Mouse (Mus musculus) lung, embryonic 16.5 days (tissue): ENCODE results near the gene Gbx1. TPM values are rescaled to one million over a fixed set of nuclear protein-coding genes. Genes with fewer than 3 reads are reported as not detected.
"Not testable (repeated sequence)": the region's sequence is repeated elsewhere in the genome, so short reads cannot be mapped to it uniquely, and the experiment has no call there.

Experiments used
- ATAC-seq: fragments of 200-750 bp; cut with Nextera tagmentation; 2 replicates; pipeline ENCODE4 v1.8.0; 2017; ENCODE audit warnings: low read depth, mild to moderate bottlenecking, moderate library complexity
- H3K27ac ChIP-seq: fragments of 300-500 bp; sonication (generic); 2 replicates; pipeline ENCODE4 v1.5.1; 2014; ENCODE audit warnings: mild to moderate bottlenecking, control low read depth, low read length
- H3K27me3 ChIP-seq: fragments of 300-500 bp; sonication (generic); 2 replicates; pipeline ENCODE4 v1.6.1; 2014; ENCODE audit warnings: low read depth, low read length, mixed read lengths; ENCODE audit not compliant: control insufficient read depth, insufficient read depth
- H3K36me3 ChIP-seq: fragments of 300-500 bp; sonication (generic); 2 replicates; pipeline ENCODE4 v1.6.1; 2014; ENCODE audit warnings: low read length; ENCODE audit not compliant: control insufficient read depth, insufficient read depth
- H3K4me1 ChIP-seq: fragments of 300-500 bp; sonication (generic); replicated peaks from 2 replicates; pipeline ENCODE4 v1.6.1; 2014; ENCODE audit warnings: low read length, mixed read lengths; ENCODE audit not compliant: control insufficient read depth, insufficient read depth
- H3K4me2 ChIP-seq: fragments of 300-500 bp; sonication (generic); 2 replicates; pipeline ENCODE4 v1.6.1; 2014; ENCODE audit warnings: low read depth, low read length, control low read depth
- H3K4me3 ChIP-seq: fragments of 300-500 bp; sonication (generic); 2 replicates; pipeline ENCODE4 v1.5.1; 2014; ENCODE audit warnings: mild to moderate bottlenecking, low read length, control low read depth
- H3K9ac ChIP-seq: fragments of 300-500 bp; sonication (generic); 2 replicates; pipeline ENCODE4 v1.6.1; 2014; ENCODE audit warnings: low read length, control low read depth
- H3K9me3 ChIP-seq: fragments of 300-500 bp; sonication (generic); 2 replicates; pipeline ENCODE4 v1.6.1; 2016; ENCODE audit warnings: low read length; ENCODE audit not compliant: control insufficient read depth
- WGBS: fragments of 180-500 bp; shearing (Covaris S2); extraction: QIAGEN DNeasy Blood & Tissue Kit; methylation state at CpG from one replicate; pipeline ENCODE4 v1.1.7; 2014; 5-methylcytosine and 5-hydroxymethylcytosine counted together
- polyA plus RNA-seq: library from polyadenylated mRNA; unstranded; fragments of >200 nt; fragmentation: Nextera tagmentation; extraction: Ambion mirVana; gene quantifications from 2 replicates; pipeline ENCODE4 v1.2.1, GENCODE M21; 2015

The Gbx1 gene
- not detected in 2 replicates for polyA plus RNA-seq

DNA sequence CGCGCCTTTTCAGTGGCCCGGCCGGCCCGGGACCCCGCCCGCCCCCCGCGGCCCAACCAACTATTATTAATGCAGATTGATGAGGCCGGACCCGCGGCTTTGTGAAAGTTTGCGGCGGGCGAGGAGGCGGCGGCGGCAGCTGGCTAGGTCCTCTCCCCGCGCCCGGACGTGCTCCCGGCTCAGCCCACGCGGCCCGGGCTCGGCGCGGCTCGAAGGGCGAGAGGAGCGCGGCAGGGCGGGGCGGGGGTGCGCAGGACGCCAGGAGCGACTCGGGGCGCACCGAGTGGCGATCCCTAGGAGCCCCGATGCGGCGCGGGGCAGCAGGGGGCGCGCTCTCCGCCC, at the start of gene Gbx1:
Gene Gbx1 (minus strand): TSS at position 314 of the 342 bp plus-strand sequence.
- Histone ChIP-seq H3K4me1 (peaks cover 12% of the 10 kb centered on the region), H3K9me3 (no peaks in the 10 kb centered on the region), H3K36me3 (no peaks in the 10 kb centered on the region), H3K27me3 (peaks cover 88% of the 10 kb centered on the region), H3K9ac (peak within 1 kb of the TSS; percentile 26; the same call in 1 of the 2 replicates), H3K27ac (no peak within 1 kb of the TSS), H3K4me2 (peak within 1 kb of the TSS; percentile 82), H3K4me3 (peak within 1 kb of the TSS; percentile 46)
- ATAC-seq: peak; percentile 56
- under 1% methylated on average over 43 of the region's 49 CpGs for WGBS

DNA sequence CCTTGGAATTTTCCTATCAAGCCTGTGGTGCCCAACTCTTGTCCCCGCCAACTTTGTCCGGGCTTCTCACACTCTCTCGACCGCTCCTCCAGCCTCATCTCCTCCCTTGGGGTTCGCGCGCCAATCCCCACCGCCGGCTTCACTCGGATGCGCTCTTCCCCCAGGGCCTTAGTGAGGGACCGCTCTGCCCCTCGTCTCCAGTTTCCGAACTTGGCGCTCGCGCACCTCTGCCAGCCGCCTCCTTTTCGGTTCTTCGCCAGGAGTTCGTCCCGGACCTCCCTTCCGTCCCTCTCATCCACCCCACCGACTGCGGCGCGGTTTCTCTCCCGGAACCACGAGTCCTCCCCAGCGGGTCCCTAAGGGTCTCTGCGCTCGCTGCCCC, 49.8 kb upstream of the Gbx1 start:
- H3K4me2 ChIP-seq: peak overlapping the region; percentile 84
- peak overlapping the region; percentile 88 for H3K9ac ChIP-seq
- no peaks in the 10 kb centered on the region for H3K9me3 ChIP-seq
- peak; percentile 15 for ATAC-seq
- H3K36me3 ChIP-seq: peaks cover 23% of the 10 kb centered on the region
- H3K4me1 ChIP-seq: peaks cover 12% of the 10 kb centered on the region
- under 1% methylated on average over 32 of the region's 32 CpGs for WGBS
- peak overlapping the region; percentile 88 for H3K4me3 ChIP-seq
- H3K27ac ChIP-seq: peak overlapping the region; percentile 94
- no peaks in the 10 kb centered on the region for H3K27me3 ChIP-seq

DNA sequence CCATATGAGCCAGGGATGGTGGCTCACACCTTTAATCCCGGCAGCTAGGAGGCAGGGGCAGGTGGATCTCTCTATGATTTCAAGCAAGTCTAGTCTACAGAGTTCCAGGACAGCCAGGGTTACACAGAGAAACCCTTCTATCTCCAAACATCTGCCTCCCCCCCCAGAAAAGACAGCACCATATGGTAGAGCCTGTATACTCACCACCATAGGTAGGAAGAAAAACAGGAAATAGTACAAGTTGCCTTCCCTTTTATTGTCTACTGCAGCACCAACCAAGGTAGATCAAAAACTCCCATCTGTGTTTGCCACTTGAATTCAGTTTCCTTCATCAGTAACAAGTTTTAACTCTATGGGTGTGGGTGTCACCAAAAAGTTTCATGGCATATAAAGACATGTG, 48.9 kb upstream of the Gbx1 start:
- Histone ChIP-seq H3K36me3 (peaks cover 30% of the 10 kb centered on the region), H3K9me3 (no peaks in the 10 kb centered on the region), H3K4me3 (peak overlapping the region; percentile 88), H3K27me3 (no peaks in the 10 kb centered on the region), H3K4me2 (peak overlapping the region; percentile 84), H3K27ac (no peak overlapping the region), H3K9ac (no peak overlapping the region), H3K4me1 (peaks cover 12% of the 10 kb centered on the region)
- WGBS: 88% methylated on average over 1 of the region's 1 CpGs
- no peak for ATAC-seq

DNA sequence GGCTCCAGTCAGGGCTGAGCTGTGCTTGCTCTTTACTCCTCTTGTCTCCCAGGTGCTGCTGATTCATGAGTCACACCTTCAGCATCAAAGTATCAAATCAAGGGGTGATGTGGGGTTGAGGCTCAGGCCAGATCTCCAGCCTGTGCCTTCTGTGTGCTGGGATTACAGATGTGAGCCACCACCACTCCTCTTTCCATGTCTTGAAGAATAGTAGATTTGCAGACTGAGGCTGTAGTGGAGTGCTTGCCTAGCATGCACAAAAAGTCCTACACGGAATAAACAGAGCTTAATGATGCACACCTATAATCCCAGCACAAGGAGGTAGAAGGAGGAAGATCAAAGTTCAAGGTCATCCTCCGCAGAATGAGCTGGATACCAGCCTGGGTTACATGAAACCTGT, 29.7 kb upstream of the Gbx1 start, which contains the start of gene 4931409K22Rik:
Gene 4931409K22Rik (minus strand): TSS at position 101 of the 400 bp plus-strand sequence.
- no peaks in the 10 kb centered on the region for H3K36me3 ChIP-seq
- no peak for ATAC-seq
- H3K27me3 ChIP-seq: no peaks in the 10 kb centered on the region
- H3K4me1 ChIP-seq: no peaks in the 10 kb centered on the region
- H3K4me2 ChIP-seq: no peak within 1 kb of the TSS
- WGBS: 74% methylated on average over 2 of the region's 2 CpGs
- no peaks in the 10 kb centered on the region for H3K9me3 ChIP-seq
- H3K27ac ChIP-seq: no peak within 1 kb of the TSS
- H3K9ac ChIP-seq: no peak within 1 kb of the TSS
- H3K4me3 ChIP-seq: no peak within 1 kb of the TSS

GRCm38 (mm10) chr5:24555335-24555734, 28.3 kb upstream of the Gbx1 start:
- not testable (repeated sequence) for H3K4me2 ChIP-seq, H3K27me3 ChIP-seq, H3K9me3 ChIP-seq, H3K9ac ChIP-seq, ATAC-seq, H3K27ac ChIP-seq, H3K4me3 ChIP-seq, H3K4me1 ChIP-seq, H3K36me3 ChIP-seq
- 86% methylated on average over 7 of the region's 7 CpGs for WGBS

- H3K4me1 ChIP-seq: peaks cover 7% of the 10 kb centered on the region
- H3K36me3 ChIP-seq: no peaks in the 10 kb centered on the region
- no peak overlapping the region for H3K4me2 ChIP-seq
- WGBS: 49% methylated on average over 5 of the region's 5 CpGs
- no peaks in the 10 kb centered on the region for H3K27me3 ChIP-seq
- no peak overlapping the region for H3K27ac ChIP-seq
- H3K4me3 ChIP-seq: no peak overlapping the region
- H3K9ac ChIP-seq: no peak overlapping the region
- no peaks in the 10 kb centered on the region for H3K9me3 ChIP-seq
- no peak for ATAC-seq
Measured at GRCm38 (mm10) chr5:24553621-24554244, 26.7 kb upstream of the Gbx1 start.

DNA sequence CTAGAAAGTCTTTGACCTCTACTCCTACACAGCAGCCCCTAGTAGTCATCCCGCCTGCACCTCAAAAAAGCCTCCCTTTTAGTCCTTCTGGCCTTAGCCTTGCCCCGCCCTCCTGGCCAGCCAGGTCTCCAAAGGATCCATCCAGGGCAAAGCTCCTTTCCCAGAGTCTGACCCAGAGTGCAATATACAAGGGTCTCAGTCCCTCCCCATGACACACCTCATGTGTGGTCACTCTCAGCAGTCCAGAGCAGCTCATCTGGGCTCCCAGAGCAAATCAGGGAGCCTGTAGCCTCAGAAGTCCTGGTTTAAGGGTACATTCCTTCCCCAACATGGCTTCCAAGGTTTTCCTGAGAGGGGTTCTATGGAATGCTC, 24.3 kb upstream of the Gbx1 start:
- H3K4me3 ChIP-seq: no peak overlapping the region
- no peak overlapping the region for H3K27ac ChIP-seq
- H3K9me3 ChIP-seq: no peaks in the 10 kb centered on the region
- 40% methylated on average over 2 of the region's 2 CpGs for whole genome bisulfite sequencing
- no peaks in the 10 kb centered on the region for H3K27me3 ChIP-seq
- H3K4me2 ChIP-seq: peak overlapping the region; percentile 45
- 0 out of 2 replicates have a peak overlapping the region, but pooled peaks have one; percentile 1 for H3K9ac ChIP-seq
- no peaks in the 10 kb centered on the region for H3K36me3 ChIP-seq
- peaks cover 7% of the 10 kb centered on the region for H3K4me1 ChIP-seq
- peak; percentile 7; the same call in 1 of the 2 replicates for ATAC-seq

GRCm38 (mm10) chr5:24550598-24551316, 23.8 kb upstream of the Gbx1 start:
- Histone ChIP-seq H3K9me3 (no peaks in the 10 kb centered on the region), H3K4me3 (0 out of 2 replicates have a peak overlapping the region, but pooled peaks have one; percentile 14), H3K4me2 (peak overlapping the region; percentile 45), H3K36me3 (no peaks in the 10 kb centered on the region), H3K27me3 (no peaks in the 10 kb centered on the region), H3K4me1 (peaks cover 7% of the 10 kb centered on the region), H3K9ac (0 out of 2 replicates have a peak overlapping the region, but pooled peaks have one; percentile 1), H3K27ac (no peak overlapping the region)
- peak; percentile 71 for ATAC-seq
- WGBS: 26% methylated on average over 26 of the region's 26 CpGs

DNA sequence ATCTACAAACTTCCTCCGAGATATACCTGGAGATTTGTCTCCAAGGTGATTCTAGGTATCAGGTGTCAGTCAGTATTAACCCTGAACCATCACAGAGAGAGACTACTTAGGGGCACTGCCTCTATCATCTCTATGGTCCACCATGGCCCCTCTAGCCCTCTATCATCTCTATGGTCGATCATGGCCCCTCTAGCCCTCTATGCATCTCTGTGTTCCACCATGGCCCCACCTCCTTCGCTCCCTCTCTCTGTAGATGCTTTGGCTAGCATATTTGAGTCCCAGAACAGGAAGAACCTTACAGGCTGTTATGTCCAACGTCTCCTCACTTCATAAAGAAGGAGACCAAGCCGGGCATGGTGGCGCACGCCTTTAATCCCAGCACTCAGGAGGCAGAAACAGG, 15.6 kb upstream of the Gbx1 start:
- no peak for ATAC-seq

More for the DNA sequence above, 15.6 kb upstream of the Gbx1 start:
- 75% methylated on average over 7 of the region's 7 CpGs for WGBS
- H3K4me3 ChIP-seq: no peak overlapping the region
- no peaks in the 10 kb centered on the region for H3K9me3 ChIP-seq
- no peaks in the 10 kb centered on the region for H3K36me3 ChIP-seq
- no peak overlapping the region for H3K4me2 ChIP-seq
- no peak overlapping the region for H3K9ac ChIP-seq
- H3K27ac ChIP-seq: no peak overlapping the region
- H3K27me3 ChIP-seq: no peaks in the 10 kb centered on the region
- H3K4me1 ChIP-seq: peaks cover 12% of the 10 kb centered on the region
